Mouse (Mus musculus): ENCODE data around the gene Kcnh1. TPM values are rescaled to one million over a fixed set of nuclear protein-coding genes. Genes with fewer than 3 reads are reported as not detected.

Gene Kcnh1
- polyA plus RNA-seq, 1 experiment from 2014 or later = 2.3 TPM

GRCm38 (mm10) chr1:192489908-192490825 is 299.6 kb downstream of the Kcnh1 start:
- Histone ChIP-seq H3K4me2 (replicated peaks) (no peak overlapping the region), H3K36me3 (no peaks in the 10 kb centered on the region), H3K27ac (no peak overlapping the region), H3K4me1 (no peaks in the 10 kb centered on the region), H3K27me3 (replicated peaks) (no peaks in the 10 kb centered on the region), H3K9me3 (no peaks in the 10 kb centered on the region), H3K4me3 (no peak overlapping the region), H3K9ac (no peak overlapping the region)
- WGBS = 81% methylated on average over 13 of the region's 13 CpGs
- no peak for ATAC-seq (ENCODE audit: low FRiP score, low read depth)

GRCm38 (mm10) chr1:192497505-192497904 is 306.9 kb downstream of the Kcnh1 start:
- H3K36me3 ChIP-seq = no peaks in the 10 kb centered on the region
- no peak overlapping the region for H3K4me2 ChIP-seq (replicated peaks)
- no peaks in the 10 kb centered on the region for H3K4me1 ChIP-seq
- WGBS = 91% methylated on average over 2 of the region's 2 CpGs
- no peak for ATAC-seq (ENCODE audit: low FRiP score, low read depth)
- no peak overlapping the region for H3K27ac ChIP-seq
- no peaks in the 10 kb centered on the region for H3K9me3 ChIP-seq
- H3K4me3 ChIP-seq = no peak overlapping the region
- H3K9ac ChIP-seq = no peak overlapping the region
- no peaks in the 10 kb centered on the region for H3K27me3 ChIP-seq (replicated peaks)

- ATAC-seq (ENCODE audit: low FRiP score, low read depth) = no peak
Observed at GRCm38 (mm10) chr1:192502016-192502415, 311.4 kb downstream of the Kcnh1 start.

GRCm38 (mm10) chr1:192502835-192503234 is 312.3 kb downstream of the Kcnh1 start:
- no peak overlapping the region for H3K9ac ChIP-seq
- H3K36me3 ChIP-seq = no peaks in the 10 kb centered on the region
- H3K4me1 ChIP-seq = no peaks in the 10 kb centered on the region
- no peaks in the 10 kb centered on the region for H3K27me3 ChIP-seq (replicated peaks)
- no peak overlapping the region for H3K27ac ChIP-seq
- no peaks in the 10 kb centered on the region for H3K9me3 ChIP-seq
- H3K4me2 ChIP-seq (replicated peaks) = no peak overlapping the region
- no peak for ATAC-seq (ENCODE audit: low FRiP score, low read depth)
- no peak overlapping the region for H3K4me3 ChIP-seq

More at GRCm38 (mm10) chr1:192502016-192502415, 311.4 kb downstream of the Kcnh1 start:
- no peak overlapping the region for H3K4me2 ChIP-seq (replicated peaks)
- H3K36me3 ChIP-seq = no peaks in the 10 kb centered on the region
- H3K4me3 ChIP-seq = no peak overlapping the region
- H3K9ac ChIP-seq = no peak overlapping the region
- H3K27me3 ChIP-seq (replicated peaks) = no peaks in the 10 kb centered on the region
- H3K4me1 ChIP-seq = no peaks in the 10 kb centered on the region
- no peak overlapping the region for H3K27ac ChIP-seq
- WGBS = 84% methylated on average over 9 of the region's 9 CpGs
- no peaks in the 10 kb centered on the region for H3K9me3 ChIP-seq

- H3K4me3 ChIP-seq = no peak overlapping the region
- 86% methylated on average over 4 of the region's 4 CpGs for WGBS
- H3K27ac ChIP-seq = no peak overlapping the region
- H3K27me3 ChIP-seq (replicated peaks) = no peaks in the 10 kb centered on the region
- no peaks in the 10 kb centered on the region for H3K9me3 ChIP-seq
- no peaks in the 10 kb centered on the region for H3K36me3 ChIP-seq
- H3K4me2 ChIP-seq (replicated peaks) = no peak overlapping the region
- H3K4me1 ChIP-seq = no peaks in the 10 kb centered on the region
- ATAC-seq (ENCODE audit: low FRiP score, low read depth) = no peak
- no peak overlapping the region for H3K9ac ChIP-seq
Observed at GRCm38 (mm10) chr1:192503651-192504050, 313.1 kb downstream of the Kcnh1 start.

GRCm38 (mm10) chr1:192512821-192513220 is 322.2 kb downstream of the Kcnh1 start:
- no peaks in the 10 kb centered on the region for H3K36me3 ChIP-seq
- no peaks in the 10 kb centered on the region for H3K9me3 ChIP-seq
- no peaks in the 10 kb centered on the region for H3K27me3 ChIP-seq (replicated peaks)
- ATAC-seq (ENCODE audit: low FRiP score, low read depth) = no peak
- H3K4me2 ChIP-seq (replicated peaks) = no peak overlapping the region
- H3K9ac ChIP-seq = no peak overlapping the region
- no peak overlapping the region for H3K4me3 ChIP-seq
- no peak overlapping the region for H3K27ac ChIP-seq
- 97% methylated on average over 1 of the region's 1 CpGs for WGBS
- no peaks in the 10 kb centered on the region for H3K4me1 ChIP-seq

GRCm38 (mm10) chr1:192515373-192515772 is 324.8 kb downstream of the Kcnh1 start:
- Histone ChIP-seq H3K4me2 (replicated peaks) (no peak overlapping the region), H3K9me3 (no peaks in the 10 kb centered on the region), H3K36me3 (no peaks in the 10 kb centered on the region), H3K9ac (no peak overlapping the region), H3K27me3 (replicated peaks) (no peaks in the 10 kb centered on the region), H3K4me1 (0 out of 2 replicates have a peak, but pooled peaks cover 4% of the 10 kb centered on the region), H3K4me3 (no peak overlapping the region), H3K27ac (no peak overlapping the region)
- whole genome bisulfite sequencing = 75% methylated on average over 3 of the region's 3 CpGs
- no peak for ATAC-seq (ENCODE audit: low FRiP score, low read depth)

- Histone ChIP-seq H3K4me2 (replicated peaks) (no peak overlapping the region), H3K4me1 (peaks cover 29% of the 10 kb centered on the region), H3K36me3 (no peaks in the 10 kb centered on the region), H3K27ac (no peak overlapping the region), H3K27me3 (replicated peaks) (no peaks in the 10 kb centered on the region), H3K9ac (no peak overlapping the region), H3K4me3 (no peak overlapping the region), H3K9me3 (no peaks in the 10 kb centered on the region)
- 75% methylated on average over 1 of the region's 1 CpGs for WGBS
- ATAC-seq (ENCODE audit: low FRiP score, low read depth) = no peak
Observed at GRCm38 (mm10) chr1:192519713-192520112, 329.1 kb downstream of the Kcnh1 start.

- peaks cover 35% of the 10 kb centered on the region for H3K4me1 ChIP-seq
- 0 out of 2 replicates have a peak overlapping the region, but pooled peaks have one; percentile 2 for H3K27ac ChIP-seq
- H3K4me3 ChIP-seq = no peak overlapping the region
- H3K9ac ChIP-seq = no peak overlapping the region
- 42% methylated on average over 13 of the region's 13 CpGs for WGBS
- H3K4me2 ChIP-seq (replicated peaks) = no peak overlapping the region
- no peaks in the 10 kb centered on the region for H3K9me3 ChIP-seq
- no peak for ATAC-seq (ENCODE audit: low FRiP score, low read depth)
- H3K27me3 ChIP-seq (replicated peaks) = no peaks in the 10 kb centered on the region
- H3K36me3 ChIP-seq = no peaks in the 10 kb centered on the region
Observed at GRCm38 (mm10) chr1:192520836-192521435, 330.4 kb downstream of the Kcnh1 start.

- 0 out of 2 replicates have a peak, but pooled peaks have one; percentile 20 for ATAC-seq (ENCODE audit: low FRiP score, low read depth)
- Histone ChIP-seq H3K4me2 (replicated peaks) (no peak overlapping the region), H3K4me1 (peaks cover 35% of the 10 kb centered on the region)
Observed at GRCm38 (mm10) chr1:192522376-192523178, 332.0 kb downstream of the Kcnh1 start.

GRCm38 (mm10) chr1:192525711-192526350 is 335.3 kb downstream of the Kcnh1 start:
- H3K4me2 ChIP-seq (replicated peaks) = no peak overlapping the region
- no peak overlapping the region for H3K9ac ChIP-seq
- WGBS = 80% methylated on average over 14 of the region's 14 CpGs
- no peak for ATAC-seq (ENCODE audit: low FRiP score, low read depth)
- H3K27me3 ChIP-seq (replicated peaks) = no peaks in the 10 kb centered on the region
- no peak overlapping the region for H3K27ac ChIP-seq
- H3K36me3 ChIP-seq = no peaks in the 10 kb centered on the region
- no peaks in the 10 kb centered on the region for H3K9me3 ChIP-seq
- H3K4me1 ChIP-seq = peaks cover 26% of the 10 kb centered on the region
- H3K4me3 ChIP-seq = no peak overlapping the region

More at GRCm38 (mm10) chr1:192522376-192523178, 332.0 kb downstream of the Kcnh1 start:
- Histone ChIP-seq H3K27ac (no peak overlapping the region), H3K27me3 (replicated peaks) (no peaks in the 10 kb centered on the region), H3K4me3 (no peak overlapping the region), H3K9me3 (no peaks in the 10 kb centered on the region), H3K9ac (no peak overlapping the region), H3K36me3 (no peaks in the 10 kb centered on the region)
- 40% methylated on average over 12 of the region's 12 CpGs for WGBS
